Mouse (Mus musculus) embryonic facial prominence, embryonic 14.5 days (tissue): ENCODE data around the gene Emc3. TPM values are rescaled to one million over a fixed set of nuclear protein-coding genes. Genes with fewer than 3 reads are reported as not detected.
A peak's percentile ranks its signal among the peaks of the same experiment; 100 is the strongest.

Source experiments
- ATAC-seq: fragments of 200-750 bp; cut with Nextera tagmentation; 2 replicates; pipeline ENCODE4 v1.8.0; 2017; ENCODE audit warnings: low read depth, moderate number of reproducible peaks, moderate TSS enrichment
- DNase-seq: peaks from one replicate; pipeline ENCODE4 v3.0.0-alpha.2; 2015; ENCODE audit warnings: low spot score
- H3K27ac ChIP-seq: fragments of 300-500 bp; sonication (generic); replicated peaks from 2 replicates; pipeline ENCODE4 v1.5.1; 2014; ENCODE audit warnings: low read depth, mild to moderate bottlenecking, low read length, moderate library complexity
- H3K27me3 ChIP-seq: fragments of 300-500 bp; sonication (generic); replicated peaks from 2 replicates; pipeline ENCODE4 v1.6.1; 2014; ENCODE audit warnings: low read length; ENCODE audit not compliant: control insufficient read depth, insufficient read depth
- H3K36me3 ChIP-seq: fragments of 300-500 bp; sonication (generic); 2 replicates; pipeline ENCODE4 v1.6.1; 2014; ENCODE audit warnings: low read length, mixed read lengths; ENCODE audit not compliant: control insufficient read depth, insufficient read depth
- H3K4me1 ChIP-seq: fragments of 300-500 bp; sonication (generic); 2 replicates; pipeline ENCODE4 v1.6.1; 2014; ENCODE audit warnings: antibody characterized with exemption, low read length; ENCODE audit not compliant: control insufficient read depth, insufficient read depth
- H3K4me2 ChIP-seq: fragments of 300-500 bp; sonication (generic); 2 replicates; pipeline ENCODE4 v1.6.1; 2014; ENCODE audit warnings: low read depth, mild to moderate bottlenecking, low read length, moderate library complexity, mixed read lengths
- H3K4me3 ChIP-seq: fragments of 300-500 bp; sonication (generic); 2 replicates; pipeline ENCODE4 v1.5.1; 2014; ENCODE audit warnings: low read depth, mild to moderate bottlenecking, low read length
- H3K9ac ChIP-seq: fragments of 300-500 bp; sonication (generic); 2 replicates; pipeline ENCODE4 v1.6.1; 2014; ENCODE audit warnings: low read depth, mild to moderate bottlenecking, low read length, moderate library complexity, mixed read lengths
- H3K9me3 ChIP-seq: fragments of 300-500 bp; sonication (generic); 2 replicates; pipeline ENCODE4 v1.6.1; 2016; ENCODE audit warnings: low read length; ENCODE audit not compliant: control insufficient read depth
- WGBS: fragments of 180-500 bp; shearing (Covaris S2); extraction: QIAGEN DNeasy Blood & Tissue Kit; methylation state at CpG from one replicate; pipeline ENCODE4 v1.1.7; 2014; 5-methylcytosine and 5-hydroxymethylcytosine counted together
- polyA plus RNA-seq: library from polyadenylated mRNA; unstranded; fragments of >200 nt; fragmentation: Nextera tagmentation; extraction: Ambion mirVana; gene quantifications from 2 replicates; pipeline ENCODE4 v1.2.1, GENCODE M21; 2014

Emc3 gene
- polyA plus RNA-seq, 1 experiment from 2014 or later, result 96.7 TPM

DNA sequence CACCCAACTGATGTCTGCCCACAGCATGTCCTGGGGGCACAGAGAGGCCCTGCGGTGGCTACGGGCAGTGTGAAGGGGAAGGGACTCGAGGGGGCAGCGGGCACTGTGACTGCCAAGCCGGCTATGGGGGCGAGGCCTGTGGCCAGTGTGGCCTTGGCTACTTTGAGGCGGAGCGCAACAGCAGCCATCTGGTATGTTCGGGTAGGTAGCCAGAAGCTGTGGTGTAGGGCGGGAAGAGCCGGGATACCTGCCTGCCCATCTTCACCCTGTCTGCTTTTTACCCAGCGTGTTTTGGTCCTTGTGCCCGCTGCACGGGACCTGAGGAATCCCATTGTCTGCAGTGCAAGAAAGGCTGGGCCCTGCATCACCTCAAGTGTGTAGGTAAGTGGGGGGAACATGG lies 42.0 kb downstream of the Emc3 start:
- 89% methylated on average over 14 of the region's 14 CpGs for WGBS
- H3K4me1 ChIP-seq, result peaks cover 6% of the 10 kb centered on the region; the same call in 1 of the 2 replicates
- H3K27me3 ChIP-seq, result no peaks in the 10 kb centered on the region
- no peak overlapping the region for H3K9ac ChIP-seq
- no peak overlapping the region for H3K4me3 ChIP-seq
- no peak overlapping the region for H3K27ac ChIP-seq
- H3K36me3 ChIP-seq, result 0 out of 2 replicates have a peak, but pooled peaks cover 5% of the 10 kb centered on the region
- H3K9me3 ChIP-seq, result no peaks in the 10 kb centered on the region
- H3K4me2 ChIP-seq, result no peak overlapping the region
- DNase-seq, result no peak
- ATAC-seq, result no peak

DNA sequence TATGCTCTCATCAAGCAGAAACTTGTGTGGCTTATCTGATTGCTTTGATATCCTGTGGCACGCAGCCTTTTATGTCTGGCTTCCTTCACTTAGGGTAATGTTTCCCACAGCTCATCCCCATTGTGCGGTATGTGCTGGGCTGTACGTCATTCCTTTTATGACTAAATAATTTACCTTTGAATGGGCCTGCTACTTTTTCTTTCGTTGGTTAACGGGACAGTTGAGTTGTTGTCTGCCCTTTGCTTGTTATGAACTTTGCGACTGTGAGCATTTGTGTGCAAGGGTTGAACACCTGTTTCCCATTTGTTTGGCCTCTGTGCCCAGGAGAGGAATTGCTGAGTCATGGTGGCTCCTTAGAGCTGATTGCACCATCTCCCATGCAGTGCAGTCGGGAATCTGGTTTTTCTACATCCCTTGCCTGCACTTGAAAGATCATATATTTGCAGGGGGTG lies 44.3 kb downstream of the Emc3 start:
- peaks cover 9% of the 10 kb centered on the region for H3K27me3 ChIP-seq
- DNase-seq, result peak; percentile 84
- H3K4me2 ChIP-seq, result no peak overlapping the region
- H3K4me1 ChIP-seq, result peaks cover 21% of the 10 kb centered on the region
- no peak overlapping the region for H3K9ac ChIP-seq
- no peaks in the 10 kb centered on the region for H3K9me3 ChIP-seq
- H3K4me3 ChIP-seq, result no peak overlapping the region
- H3K27ac ChIP-seq, result 0 out of 2 replicates have a peak overlapping the region, but pooled peaks have one; percentile 6
- H3K36me3 ChIP-seq, result 0 out of 2 replicates have a peak, but pooled peaks cover 5% of the 10 kb centered on the region
- ATAC-seq, result no peak
- 22% methylated on average over 7 of the region's 7 CpGs for WGBS

DNA sequence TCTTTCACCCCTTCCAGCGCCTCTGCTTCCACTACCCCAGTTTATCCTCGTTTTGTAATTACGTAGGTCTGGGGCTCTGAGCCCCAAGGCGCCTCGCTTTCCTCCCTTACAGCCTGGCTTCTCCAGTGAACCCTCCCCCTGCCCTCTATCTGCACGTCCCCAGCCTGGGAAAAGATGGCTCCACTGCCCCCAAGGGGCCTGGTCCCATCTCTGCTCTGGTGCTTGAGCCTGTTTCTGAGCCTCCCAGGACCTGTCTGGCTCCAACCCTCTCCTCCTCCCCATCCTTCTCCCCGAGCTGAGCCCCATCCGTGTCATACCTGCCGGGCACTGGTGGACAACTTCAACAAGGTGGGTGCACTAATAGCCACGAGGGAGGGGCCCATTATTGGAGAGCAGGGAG lies 47.7 kb downstream of the Emc3 start:
- DNase-seq (peak; percentile 45), ATAC-seq (peak; percentile 60)
- Histone ChIP-seq H3K27ac (peak overlapping the region; percentile 69; the same call in 1 of the 2 replicates), H3K4me3 (peak overlapping the region; percentile 48), H3K36me3 (no peaks in the 10 kb centered on the region), H3K9me3 (no peaks in the 10 kb centered on the region), H3K9ac (peak overlapping the region; percentile 65), H3K4me1 (peaks cover 21% of the 10 kb centered on the region), H3K27me3 (peaks cover 29% of the 10 kb centered on the region), H3K4me2 (peak overlapping the region; percentile 74)
- WGBS, result 13% methylated on average over 10 of the region's 10 CpGs

DNA sequence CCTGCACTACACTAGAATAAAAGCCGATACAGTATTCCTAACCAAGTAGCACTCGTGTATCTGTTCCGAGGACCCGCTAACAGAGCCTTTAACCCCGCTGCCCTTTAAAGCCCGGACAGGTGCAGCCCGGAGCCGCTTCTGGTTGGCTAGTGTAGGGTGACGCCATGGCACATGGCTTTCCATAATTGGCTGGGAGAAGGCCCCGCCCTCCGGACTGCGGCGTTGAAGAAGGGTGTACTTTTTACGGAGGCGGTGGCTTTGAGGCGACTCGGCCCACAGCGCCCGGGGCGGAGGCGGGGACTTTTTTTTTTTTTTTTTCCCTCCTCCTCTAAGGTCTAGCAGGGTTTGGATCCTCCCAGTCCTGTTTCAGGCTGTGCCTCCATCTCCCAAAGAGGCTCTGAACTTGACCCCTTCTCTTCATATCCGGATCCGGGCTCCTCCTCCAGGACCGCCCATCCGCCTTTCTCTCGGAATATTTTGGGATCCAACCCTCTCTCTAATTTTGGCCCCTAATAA lies 48.3 kb downstream of the Emc3 start, which contains the start of gene Creld1:
Gene Creld1 (plus strand): TSS at position 198 of the 516 bp plus-strand sequence.
- H3K9ac ChIP-seq, result peak within 1 kb of the TSS; percentile 65
- under 1% methylated on average over 24 of the region's 26 CpGs for WGBS
- H3K27me3 ChIP-seq, result peaks cover 29% of the 10 kb centered on the region
- no peaks in the 10 kb centered on the region for H3K36me3 ChIP-seq
- H3K4me1 ChIP-seq, result peaks cover 21% of the 10 kb centered on the region
- peak within 1 kb of the TSS; percentile 74 for H3K4me2 ChIP-seq
- H3K4me3 ChIP-seq, result peak within 1 kb of the TSS; percentile 48
- peak within 1 kb of the TSS; percentile 69; the same call in 1 of the 2 replicates for H3K27ac ChIP-seq
- ATAC-seq (peak; percentile 94), DNase-seq (peak; percentile 97)
- H3K9me3 ChIP-seq, result no peaks in the 10 kb centered on the region

DNA sequence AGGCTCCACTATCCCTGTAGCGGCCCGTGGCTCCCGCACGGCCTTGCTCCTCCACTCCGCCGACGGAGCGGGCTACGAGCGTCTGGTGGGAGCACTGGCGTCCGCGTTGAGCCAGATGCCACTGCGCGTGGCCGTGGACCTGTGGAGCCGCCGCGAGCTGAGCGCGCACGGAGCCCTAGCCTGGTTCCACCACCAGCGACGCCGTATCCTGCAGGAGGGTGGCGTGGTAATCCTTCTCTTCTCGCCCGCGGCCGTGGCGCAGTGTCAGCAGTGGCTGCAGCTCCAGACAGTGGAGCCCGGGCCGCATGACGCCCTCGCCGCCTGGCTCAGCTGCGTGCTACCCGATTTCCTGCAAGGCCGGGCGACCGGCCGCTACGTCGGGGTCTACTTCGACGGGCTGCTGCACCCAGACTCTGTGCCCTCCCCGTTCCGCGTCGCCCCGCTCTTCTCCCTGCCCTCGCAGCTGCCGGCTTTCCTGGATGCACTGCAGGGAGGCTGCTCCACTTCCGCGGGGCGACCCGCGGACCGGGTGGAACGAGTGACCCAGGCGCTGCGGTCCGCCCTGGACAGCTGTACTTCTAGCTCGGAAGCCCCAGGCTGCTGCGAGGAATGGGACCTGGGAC lies 48.9 kb downstream of the Emc3 start:
- Histone ChIP-seq H3K27ac (peak overlapping the region; percentile 65; the same call in 1 of the 2 replicates), H3K9ac (peak overlapping the region; percentile 65), H3K4me3 (peak overlapping the region; percentile 48), H3K36me3 (no peaks in the 10 kb centered on the region), H3K9me3 (no peaks in the 10 kb centered on the region), H3K27me3 (peaks cover 29% of the 10 kb centered on the region), H3K4me2 (peak overlapping the region; percentile 74), H3K4me1 (peaks cover 21% of the 10 kb centered on the region)
- ATAC-seq (peak; percentile 32; the same call in 1 of the 2 replicates), DNase-seq (peak; percentile 19)
- 4% methylated on average over 54 of the region's 65 CpGs for WGBS

DNA sequence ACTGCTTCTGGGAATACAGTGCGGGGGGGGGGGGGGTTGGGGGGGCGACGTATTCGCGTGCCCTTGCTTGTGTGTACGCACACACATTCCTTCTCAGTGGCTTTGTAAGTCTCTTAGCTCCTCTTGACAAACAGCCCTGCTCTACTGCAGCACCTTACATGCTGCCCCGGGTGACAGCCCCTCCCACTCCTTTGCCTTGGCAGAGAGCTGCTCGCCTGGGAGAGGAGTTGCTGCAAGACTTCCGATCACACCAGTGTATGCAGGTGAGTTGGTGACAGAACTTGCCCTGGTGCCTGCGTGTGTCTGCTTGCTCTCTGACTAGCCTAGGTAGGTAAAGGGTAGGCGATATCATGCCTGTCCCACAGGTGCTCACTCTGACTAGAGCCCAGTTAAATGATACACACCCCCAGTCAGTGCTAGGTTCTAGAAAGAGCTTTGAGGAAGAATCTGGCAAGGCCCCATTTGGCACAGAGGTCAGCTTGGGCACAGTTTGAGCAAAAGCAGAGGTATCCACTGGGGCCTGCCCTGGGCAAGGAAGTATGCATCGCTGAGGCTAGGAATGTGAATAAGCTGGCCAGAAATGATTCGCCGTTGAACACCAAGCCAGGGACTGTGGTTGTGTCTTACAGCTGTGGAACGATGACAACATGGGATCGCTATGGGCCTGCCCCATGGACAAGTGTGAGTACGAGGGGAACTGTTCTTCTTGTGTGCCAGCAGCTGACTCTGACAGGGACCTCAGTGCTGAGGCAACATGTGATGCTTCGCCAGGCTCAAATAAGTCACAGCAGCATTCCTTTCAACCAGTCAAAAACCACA lies 50.7 kb downstream of the Emc3 start:
- no peaks in the 10 kb centered on the region for H3K9me3 ChIP-seq
- DNase-seq, result peak; percentile 71
- H3K27ac ChIP-seq, result no peak overlapping the region
- H3K9ac ChIP-seq, result no peak overlapping the region
- peak; percentile 8; the same call in 1 of the 2 replicates for ATAC-seq
- peaks cover 16% of the 10 kb centered on the region for H3K4me1 ChIP-seq
- WGBS, result 57% methylated on average over 18 of the region's 18 CpGs
- H3K27me3 ChIP-seq, result peaks cover 29% of the 10 kb centered on the region
- H3K4me3 ChIP-seq, result no peak overlapping the region
- H3K36me3 ChIP-seq, result no peaks in the 10 kb centered on the region
- H3K4me2 ChIP-seq, result no peak overlapping the region

DNA sequence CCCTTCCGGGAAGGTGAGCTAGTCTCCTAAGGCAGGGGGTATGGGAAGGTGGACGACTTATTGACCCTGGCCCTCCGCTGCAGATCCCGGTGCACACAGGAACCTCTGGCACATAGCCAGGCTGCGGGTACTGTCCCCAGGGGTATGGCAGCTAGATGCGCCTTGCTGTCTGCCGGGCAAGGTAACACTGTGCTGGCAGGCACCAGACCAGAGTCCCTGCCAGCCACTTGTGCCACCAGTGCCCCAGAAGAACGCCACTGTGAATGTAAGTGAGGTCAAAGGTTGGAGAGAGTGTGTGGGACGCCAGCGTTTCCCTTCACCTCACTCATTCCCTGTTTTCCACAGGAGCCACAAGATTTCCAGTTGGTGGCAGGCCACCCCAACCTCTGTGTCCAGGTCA lies 52.5 kb downstream of the Emc3 start:
- no peak overlapping the region for H3K4me3 ChIP-seq
- 74% methylated on average over 10 of the region's 10 CpGs for WGBS
- H3K9ac ChIP-seq, result no peak overlapping the region
- H3K4me1 ChIP-seq, result peaks cover 13% of the 10 kb centered on the region
- H3K4me2 ChIP-seq, result no peak overlapping the region
- H3K36me3 ChIP-seq, result no peaks in the 10 kb centered on the region
- H3K9me3 ChIP-seq, result no peaks in the 10 kb centered on the region
- peaks cover 29% of the 10 kb centered on the region for H3K27me3 ChIP-seq
- ATAC-seq (no peak), DNase-seq (no peak)
- no peak overlapping the region for H3K27ac ChIP-seq

DNA sequence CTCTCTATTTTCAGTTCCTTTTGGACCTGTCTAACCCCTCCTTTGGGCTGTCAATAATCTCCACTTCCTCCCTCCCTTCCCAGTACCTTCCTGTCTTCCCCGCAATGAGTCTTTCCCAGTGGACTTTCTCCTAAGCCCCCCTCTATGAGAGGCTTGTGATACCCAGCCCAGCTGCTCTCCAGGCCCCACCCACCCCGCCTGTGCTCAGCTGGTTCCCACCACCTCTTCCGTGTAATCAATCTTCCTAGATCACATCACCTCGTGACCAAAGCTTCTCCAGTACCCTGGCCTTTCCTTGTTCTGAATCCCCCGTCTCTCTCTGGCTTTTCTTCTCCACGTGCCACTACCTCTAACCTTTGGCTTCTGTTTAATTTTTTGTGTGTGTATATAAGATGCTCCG lies 54.1 kb downstream of the Emc3 start:
- Histone ChIP-seq H3K36me3 (no peaks in the 10 kb centered on the region), H3K9me3 (no peaks in the 10 kb centered on the region), H3K27ac (no peak overlapping the region), H3K4me2 (no peak overlapping the region), H3K27me3 (peaks cover 21% of the 10 kb centered on the region), H3K9ac (no peak overlapping the region), H3K4me1 (peaks cover 3% of the 10 kb centered on the region; the same call in 1 of the 2 replicates), H3K4me3 (no peak overlapping the region)
- 37% methylated on average over 7 of the region's 7 CpGs for WGBS
- ATAC-seq (no peak), DNase-seq (no peak)
